Mouse (Mus musculus) urinary bladder, postnatal 14 days (tissue): ENCODE data around the gene Ripk1.

ENCODE experiments used
- DNase-seq: peaks from one replicate; pipeline ENCODE4 v3.0.0; 2021; ENCODE audit warnings: low spot score

Ripk1 gene

GRCm38 (mm10) chr13:34077492-34078271, 75.5 kb downstream of the Ripk1 start, which contains the start of gene Tubb2a:
Gene Tubb2a, minus strand, starts transcription at chr13:34078007.
- DNase-seq, result peak; percentile 95

GRCm38 (mm10) chr13:34078500-34079280, 76.5 kb downstream of the Ripk1 start:
- DNase-seq, result no peak

- DNase-seq, result no peak
Observed at GRCm38 (mm10) chr13:34079801-34080200, 77.6 kb downstream of the Ripk1 start.

- no peak for DNase-seq
Observed at GRCm38 (mm10) chr13:34081926-34082325, 79.8 kb downstream of the Ripk1 start.

- peak; percentile 67 for DNase-seq
Observed at GRCm38 (mm10) chr13:34084026-34084750, 82.0 kb downstream of the Ripk1 start.
